Mouse (Mus musculus) midbrain, embryonic 10.5 days (tissue): ENCODE data around the gene Trim31. TPM values are rescaled to one million over a fixed set of nuclear protein-coding genes. Genes with fewer than 3 reads are reported as not detected.

ENCODE experiments used
- DNase-seq: peaks from one replicate; pipeline ENCODE4 v3.0.0-alpha.2; 2017; ENCODE audit warnings: low spot score
- H3K27ac ChIP-seq: fragments of 300-500 bp; sonication (generic); replicated peaks from 2 replicates; pipeline ENCODE4 v1.5.1; 2016; ENCODE audit warnings: mild to moderate bottlenecking
- H3K27me3 ChIP-seq: fragments of 300-500 bp; sonication (generic); 2 replicates; pipeline ENCODE4 v1.6.1; 2016; ENCODE audit warnings: low read depth, mild to moderate bottlenecking; ENCODE audit not compliant: poor library complexity, severe bottlenecking
- H3K36me3 ChIP-seq: fragments of 300-500 bp; sonication (generic); 2 replicates; pipeline ENCODE4 v1.6.1; 2016; ENCODE audit warnings: mild to moderate bottlenecking, moderate library complexity
- H3K4me1 ChIP-seq: fragments of 300-500 bp; sonication (generic); 2 replicates; pipeline ENCODE4 v1.6.1; 2016
- H3K4me3 ChIP-seq: fragments of 300-500 bp; sonication (generic); 2 replicates; pipeline ENCODE4 v1.5.1; 2016; ENCODE audit warnings: mild to moderate bottlenecking, moderate library complexity
- H3K9me3 ChIP-seq: fragments of 300-500 bp; sonication (generic); replicated peaks from 2 replicates; pipeline ENCODE4 v1.6.1; 2016; ENCODE audit warnings: mild to moderate bottlenecking
- WGBS: fragments of 180-500 bp; shearing (Covaris S2); methylation state at CpG from one replicate; pipeline ENCODE4 v1.1.7; 2016; 5-methylcytosine and 5-hydroxymethylcytosine counted together
- polyA plus RNA-seq: library from polyadenylated mRNA; unstranded; fragments of >200 nt; fragmentation: Nextera tagmentation; extraction: Ambion mirVana; gene quantifications from 2 replicates; pipeline ENCODE4 v1.2.1, GENCODE M21; 2016

Trim31 gene
- polyA plus RNA-seq, 1 experiment from 2014 or later = not detected

GRCm38 (mm10) chr17:36900691-36901090, 2.8 kb downstream of the Trim31 start:
- no peaks in the 10 kb centered on the region for H3K4me1 ChIP-seq
- no peak overlapping the region for H3K27ac ChIP-seq
- H3K9me3 ChIP-seq = no peaks in the 10 kb centered on the region
- H3K36me3 ChIP-seq = no peaks in the 10 kb centered on the region
- H3K27me3 ChIP-seq = no peaks in the 10 kb centered on the region
- DNase-seq = no peak
- no peak overlapping the region for H3K4me3 ChIP-seq
- WGBS = 41% methylated on average over 1 of the region's 1 CpGs

- no peaks in the 10 kb centered on the region for H3K9me3 ChIP-seq
- no peak overlapping the region for H3K27ac ChIP-seq
- no peaks in the 10 kb centered on the region for H3K27me3 ChIP-seq
- no peak for DNase-seq
- no peak overlapping the region for H3K4me3 ChIP-seq
- 88% methylated on average over 3 of the region's 3 CpGs for WGBS
- H3K4me1 ChIP-seq = no peaks in the 10 kb centered on the region
- H3K36me3 ChIP-seq = no peaks in the 10 kb centered on the region
Measured at GRCm38 (mm10) chr17:36903651-36904050, 5.7 kb downstream of the Trim31 start.

- H3K27me3 ChIP-seq = no peaks in the 10 kb centered on the region
- no peak overlapping the region for H3K27ac ChIP-seq
- DNase-seq = no peak
- WGBS = 44% methylated on average over 1 of the region's 1 CpGs
- no peaks in the 10 kb centered on the region for H3K4me1 ChIP-seq
- H3K4me3 ChIP-seq = no peak overlapping the region
- H3K36me3 ChIP-seq = no peaks in the 10 kb centered on the region
- no peaks in the 10 kb centered on the region for H3K9me3 ChIP-seq
Measured at GRCm38 (mm10) chr17:36908235-36908634, 10.3 kb downstream of the Trim31 start.

- H3K36me3 ChIP-seq = no peaks in the 10 kb centered on the region
- 50% methylated on average over 4 of the region's 4 CpGs for whole genome bisulfite sequencing
- no peaks in the 10 kb centered on the region for H3K9me3 ChIP-seq
- H3K27me3 ChIP-seq = no peaks in the 10 kb centered on the region
- no peak overlapping the region for H3K27ac ChIP-seq
- H3K4me3 ChIP-seq = no peak overlapping the region
- H3K4me1 ChIP-seq = no peaks in the 10 kb centered on the region
- no peak for DNase-seq
Measured at GRCm38 (mm10) chr17:36909802-36910201, 11.9 kb downstream of the Trim31 start.

GRCm38 (mm10) chr17:36912031-36912430, 14.1 kb downstream of the Trim31 start:
- H3K4me1 ChIP-seq = no peaks in the 10 kb centered on the region
- no peak overlapping the region for H3K4me3 ChIP-seq
- no peak for DNase-seq
- no peak overlapping the region for H3K27ac ChIP-seq
- H3K9me3 ChIP-seq = no peaks in the 10 kb centered on the region
- no peaks in the 10 kb centered on the region for H3K36me3 ChIP-seq
- 65% methylated on average over 2 of the region's 2 CpGs for WGBS
- no peaks in the 10 kb centered on the region for H3K27me3 ChIP-seq

GRCm38 (mm10) chr17:36914108-36914507, 16.2 kb downstream of the Trim31 start:
- Histone ChIP-seq H3K27me3 (no peaks in the 10 kb centered on the region), H3K4me1 (no peaks in the 10 kb centered on the region), H3K9me3 (no peaks in the 10 kb centered on the region), H3K4me3 (no peak overlapping the region), H3K36me3 (no peaks in the 10 kb centered on the region), H3K27ac (no peak overlapping the region)
- 6% methylated on average over 2 of the region's 2 CpGs for WGBS
- peak; percentile 59 for DNase-seq

GRCm38 (mm10) chr17:36915076-36915475, 17.2 kb downstream of the Trim31 start:
- Histone ChIP-seq H3K27ac (no peak overlapping the region), H3K9me3 (no peaks in the 10 kb centered on the region), H3K4me1 (no peaks in the 10 kb centered on the region), H3K36me3 (no peaks in the 10 kb centered on the region), H3K27me3 (no peaks in the 10 kb centered on the region), H3K4me3 (no peak overlapping the region)
- DNase-seq = peak; percentile 59
- 19% methylated on average over 9 of the region's 9 CpGs for WGBS

GRCm38 (mm10) chr17:36920239-36920638, 22.3 kb downstream of the Trim31 start:
- WGBS = 53% methylated on average over 15 of the region's 15 CpGs

GRCm38 (mm10) chr17:36922715-36923114, 24.8 kb downstream of the Trim31 start:
- no peak for DNase-seq
- Histone ChIP-seq H3K4me1 (no peaks in the 10 kb centered on the region), H3K27ac (no peak overlapping the region), H3K9me3 (no peaks in the 10 kb centered on the region), H3K36me3 (no peaks in the 10 kb centered on the region), H3K4me3 (no peak overlapping the region), H3K27me3 (no peaks in the 10 kb centered on the region)
- WGBS = 86% methylated on average over 4 of the region's 4 CpGs

More at GRCm38 (mm10) chr17:36920239-36920638, 22.3 kb downstream of the Trim31 start:
- Histone ChIP-seq H3K36me3 (no peaks in the 10 kb centered on the region), H3K4me1 (no peaks in the 10 kb centered on the region), H3K27me3 (no peaks in the 10 kb centered on the region), H3K27ac (no peak overlapping the region), H3K4me3 (no peak overlapping the region), H3K9me3 (no peaks in the 10 kb centered on the region)
- DNase-seq = no peak

- Histone ChIP-seq H3K9me3 (no peaks in the 10 kb centered on the region), H3K36me3 (no peaks in the 10 kb centered on the region), H3K4me3 (no peak overlapping the region), H3K27ac (no peak overlapping the region), H3K4me1 (no peaks in the 10 kb centered on the region), H3K27me3 (no peaks in the 10 kb centered on the region)
- no peak for DNase-seq
- 67% methylated on average over 4 of the region's 4 CpGs for WGBS
Measured at GRCm38 (mm10) chr17:36923491-36923890, 25.6 kb downstream of the Trim31 start.

GRCm38 (mm10) chr17:36927496-36928120, 29.7 kb downstream of the Trim31 start:
- no peak for DNase-seq
- no peak overlapping the region for H3K4me3 ChIP-seq
- WGBS = 69% methylated on average over 10 of the region's 10 CpGs
- no peaks in the 10 kb centered on the region for H3K9me3 ChIP-seq
- H3K4me1 ChIP-seq = no peaks in the 10 kb centered on the region
- no peaks in the 10 kb centered on the region for H3K36me3 ChIP-seq
- no peak overlapping the region for H3K27ac ChIP-seq
- H3K27me3 ChIP-seq = no peaks in the 10 kb centered on the region

GRCm38 (mm10) chr17:36929236-36929932, 31.5 kb downstream of the Trim31 start:
- no peak for DNase-seq
- 81% methylated on average over 12 of the region's 12 CpGs for WGBS
- H3K36me3 ChIP-seq = no peaks in the 10 kb centered on the region
- no peaks in the 10 kb centered on the region for H3K9me3 ChIP-seq
- no peaks in the 10 kb centered on the region for H3K4me1 ChIP-seq
- no peak overlapping the region for H3K4me3 ChIP-seq
- H3K27ac ChIP-seq = no peak overlapping the region
- no peaks in the 10 kb centered on the region for H3K27me3 ChIP-seq

- 83% methylated on average over 6 of the region's 6 CpGs for WGBS
- no peaks in the 10 kb centered on the region for H3K9me3 ChIP-seq
Measured at GRCm38 (mm10) chr17:36930233-36930632, 32.3 kb downstream of the Trim31 start.

More at GRCm38 (mm10) chr17:36930233-36930632, 32.3 kb downstream of the Trim31 start:
- H3K36me3 ChIP-seq = no peaks in the 10 kb centered on the region
- no peaks in the 10 kb centered on the region for H3K4me1 ChIP-seq
- no peak overlapping the region for H3K4me3 ChIP-seq
- H3K27ac ChIP-seq = no peak overlapping the region
- H3K27me3 ChIP-seq = no peaks in the 10 kb centered on the region
- DNase-seq = no peak
